Mouse (Mus musculus): ENCODE measurements around the gene Arhgef3.

- TF ChIP-seq EP300 (IDR thresholded peaks at IDR 0.05; ENCODE audit: low read depth) (no peak), CTCF (IDR thresholded peaks at IDR 0.05; ENCODE audit: low read depth) (no peak)
Measured at GRCm38 (mm10) chr14:27196980-27197379, 82.3 kb downstream of the Arhgef3 start.
